Mouse (Mus musculus) c-Kit-positive CD71-negative TER-119-negative erythroid progenitor cells, embryonic 14.5 days (primary cell): ENCODE results near the gene Lmntd1.
"Not testable (repeated sequence)": the region's sequence is repeated elsewhere in the genome, so short reads cannot be mapped to it uniquely, and the experiment has no call there.

Experiments
- DNase-seq: peaks from one replicate; pipeline ENCODE4 v3.0.0-alpha.2; 2013; ENCODE audit warnings: low read depth

The Lmntd1 gene

DNA sequence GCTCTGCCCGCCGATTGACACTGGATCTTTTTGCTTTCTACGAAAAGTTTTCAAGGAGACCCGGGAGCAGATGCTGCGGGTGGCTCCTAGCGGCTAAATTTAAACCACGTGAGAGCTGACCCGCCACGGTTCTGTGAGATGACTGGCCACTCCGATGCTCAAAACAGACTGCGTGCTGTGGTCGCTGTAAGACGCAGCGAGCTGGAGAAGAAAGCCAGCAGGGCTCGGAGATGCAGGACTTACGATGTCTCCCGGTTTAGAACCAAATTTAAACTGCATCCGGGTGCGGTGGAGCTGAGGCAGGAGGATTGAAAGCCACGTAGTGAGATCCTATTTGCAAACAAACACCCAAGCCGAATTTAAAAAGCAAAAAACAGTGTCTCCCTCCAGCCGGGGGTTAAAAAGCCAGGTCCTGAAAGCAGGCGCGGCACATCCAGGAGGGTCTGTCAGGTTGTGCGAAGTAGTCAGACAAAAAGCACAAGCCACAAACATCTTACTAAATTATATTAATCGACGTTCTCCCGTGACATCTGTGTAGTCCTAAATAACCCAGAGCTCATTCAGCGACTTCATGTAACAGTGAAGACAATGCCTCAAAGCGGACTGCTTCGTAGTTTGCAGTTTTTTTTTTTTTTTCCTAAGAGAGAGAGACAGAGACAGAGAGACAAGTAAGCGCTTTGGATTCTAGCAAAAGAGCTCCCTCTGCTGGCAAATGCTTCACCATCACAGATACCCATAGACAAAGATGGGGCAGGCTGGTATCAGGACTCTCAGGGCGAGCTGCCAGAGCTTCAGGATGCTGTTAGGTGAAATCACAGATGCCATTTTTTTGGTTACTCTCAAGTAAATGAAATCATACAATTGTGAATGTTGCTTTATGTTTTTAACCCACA is 272.6 kb downstream of the Lmntd1 start:
- DNase-seq = peak; percentile 92

DNA sequence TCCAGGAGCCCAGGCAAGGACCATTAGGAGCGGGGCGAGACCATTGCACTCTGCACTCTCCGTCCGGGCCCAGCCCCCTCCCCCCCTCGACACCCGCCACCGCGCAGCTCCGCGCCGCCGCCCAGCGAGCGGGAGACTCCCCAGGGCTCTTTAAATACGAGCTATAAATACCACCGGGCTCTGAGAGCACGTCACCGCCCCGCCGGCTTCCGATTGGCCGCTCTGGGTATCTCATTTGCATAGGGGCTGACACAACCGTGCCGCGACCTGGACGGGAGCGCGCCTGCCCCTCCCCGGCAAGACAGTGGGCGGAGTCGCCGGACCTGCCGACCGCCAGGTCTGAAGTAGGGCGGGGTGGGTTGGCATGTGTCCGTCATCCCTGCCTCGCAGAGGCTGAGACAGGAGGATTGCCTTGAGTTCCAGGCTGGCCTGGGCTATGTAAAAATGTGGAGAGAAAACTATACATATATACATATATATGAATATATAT is 273.4 kb downstream of the Lmntd1 start:
- peak; percentile 95 for DNase-seq

DNA sequence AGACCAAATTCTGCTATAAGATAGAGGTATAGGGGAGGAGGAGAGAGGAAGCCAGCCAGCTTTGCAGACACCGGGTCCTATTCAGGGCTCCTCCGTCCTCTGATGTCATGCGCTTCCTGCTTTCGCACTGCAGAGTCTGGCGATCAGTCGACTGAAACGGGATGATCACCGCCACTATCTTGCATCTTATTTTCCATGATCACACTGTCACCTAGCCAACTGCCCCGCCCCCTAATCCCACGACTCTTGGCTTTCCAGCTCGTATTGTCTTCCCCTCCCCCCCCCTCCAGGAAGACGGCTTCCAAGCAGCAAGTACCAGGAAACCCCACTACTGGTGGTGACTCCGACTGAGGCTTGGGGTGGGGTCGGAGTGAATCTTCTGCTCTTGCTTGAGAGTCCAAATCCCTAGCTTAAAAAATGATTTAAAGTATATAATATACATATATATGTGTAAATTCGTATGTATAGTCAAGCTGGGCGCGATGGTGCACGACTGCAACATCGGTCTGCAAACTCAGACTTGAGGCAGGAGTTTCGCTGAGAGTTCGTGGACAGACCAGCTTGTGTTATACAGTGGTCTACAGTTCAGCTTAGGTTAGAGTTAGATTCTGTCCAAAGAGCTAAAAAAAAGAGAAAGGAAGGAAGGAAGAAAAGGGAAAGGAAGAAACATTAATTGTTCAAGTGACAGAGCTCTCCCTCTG is 274.0 kb downstream of the Lmntd1 start:
- peak; percentile 48 for DNase-seq

DNA sequence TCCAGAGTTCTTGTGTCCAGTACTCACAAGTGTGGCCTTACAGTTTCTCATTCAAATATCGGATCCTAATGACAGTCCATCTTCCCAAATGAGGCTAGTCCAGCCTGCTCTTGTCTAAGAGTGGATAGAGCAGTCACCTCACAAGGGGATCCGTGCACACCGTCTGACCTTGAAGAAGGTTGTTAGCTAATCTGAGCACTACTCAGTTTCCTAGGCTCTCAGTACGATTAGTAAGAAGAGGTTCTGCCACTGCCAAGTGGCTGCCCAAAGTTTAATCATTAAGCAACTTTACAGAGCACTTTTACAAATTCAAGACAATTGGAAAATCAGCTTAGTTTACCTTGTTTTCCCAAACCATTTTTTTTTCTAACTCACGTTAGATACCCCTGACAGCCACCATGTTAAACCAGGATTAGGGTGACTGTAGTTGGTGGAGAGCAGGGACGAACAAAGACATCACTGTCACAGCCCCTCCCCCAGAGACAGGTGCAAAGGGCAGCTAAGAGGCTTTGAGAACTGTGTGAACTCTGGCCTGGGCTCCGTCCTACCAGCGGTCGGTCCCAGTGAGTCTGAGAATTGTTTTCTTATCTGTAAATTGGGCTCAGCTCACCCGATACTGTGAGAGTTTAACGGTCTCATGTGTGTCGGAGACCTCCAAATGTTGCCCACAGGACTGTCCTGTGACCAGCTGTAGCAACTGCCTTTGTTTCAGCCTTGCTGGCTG is 275.4 kb downstream of the Lmntd1 start:
- no peak for DNase-seq

DNA sequence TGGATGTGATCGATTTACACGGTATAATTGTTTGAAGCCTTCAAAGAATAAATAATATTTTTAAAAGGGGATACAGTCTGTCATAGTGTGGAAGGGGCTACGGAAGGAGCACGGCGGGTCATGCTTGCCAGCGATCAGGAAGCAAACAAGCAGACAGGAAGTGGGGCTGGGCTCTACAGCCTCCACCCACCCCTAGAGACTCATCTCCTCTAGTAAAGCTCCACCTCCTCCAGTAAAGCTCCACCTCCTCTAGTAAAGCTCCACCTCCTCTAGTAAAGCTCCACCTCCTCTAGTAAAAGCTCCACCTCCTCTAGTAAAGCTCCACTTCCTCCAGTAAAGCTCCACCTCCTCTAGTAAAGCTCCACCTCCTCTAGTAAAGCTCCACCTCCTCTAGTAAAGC is 276.6 kb downstream of the Lmntd1 start:
- not testable (repeated sequence) for DNase-seq

DNA sequence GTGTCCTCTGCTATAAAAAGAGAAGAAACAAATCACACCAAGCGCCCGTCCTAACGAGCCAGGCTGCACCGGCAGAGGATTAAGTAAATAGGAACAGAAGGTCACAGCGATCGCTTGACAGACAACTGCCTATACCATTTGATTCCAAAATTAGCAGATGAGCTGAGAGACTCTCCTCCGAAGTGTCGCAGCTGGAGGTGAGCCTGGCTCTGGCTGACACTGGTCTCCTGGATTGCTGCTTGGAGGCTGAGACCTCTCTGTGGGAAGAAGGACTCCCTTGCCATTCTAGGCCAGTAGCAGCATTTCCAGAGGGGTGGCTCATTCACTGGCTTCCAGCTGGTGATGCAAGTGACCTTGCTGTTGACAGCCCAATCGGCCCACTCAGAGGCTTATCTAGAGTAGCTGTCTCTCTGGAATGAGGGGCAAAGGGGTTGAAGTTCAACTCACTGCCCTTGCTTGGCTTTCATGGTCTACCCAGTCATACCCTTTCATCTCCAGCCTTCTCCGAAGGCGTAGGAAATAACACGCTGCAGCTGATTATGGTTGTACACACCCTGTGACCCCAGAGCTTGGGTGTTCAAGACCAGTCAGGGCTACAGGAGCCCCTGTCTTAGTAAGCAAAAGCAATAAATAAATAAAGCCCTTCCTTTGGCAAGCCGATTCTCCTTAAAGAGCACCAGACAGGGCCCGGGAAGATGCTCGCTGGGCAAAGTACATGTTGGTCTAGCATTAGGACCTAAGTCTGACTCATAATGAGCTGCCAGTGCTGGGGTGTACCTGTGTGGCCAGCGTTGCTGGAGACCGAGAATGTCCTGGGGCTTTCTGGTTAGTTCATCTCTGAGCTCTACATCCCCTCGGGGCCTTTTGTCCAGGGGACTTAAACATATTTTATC is 278.0 kb downstream of the Lmntd1 start:
- no peak for DNase-seq

DNA sequence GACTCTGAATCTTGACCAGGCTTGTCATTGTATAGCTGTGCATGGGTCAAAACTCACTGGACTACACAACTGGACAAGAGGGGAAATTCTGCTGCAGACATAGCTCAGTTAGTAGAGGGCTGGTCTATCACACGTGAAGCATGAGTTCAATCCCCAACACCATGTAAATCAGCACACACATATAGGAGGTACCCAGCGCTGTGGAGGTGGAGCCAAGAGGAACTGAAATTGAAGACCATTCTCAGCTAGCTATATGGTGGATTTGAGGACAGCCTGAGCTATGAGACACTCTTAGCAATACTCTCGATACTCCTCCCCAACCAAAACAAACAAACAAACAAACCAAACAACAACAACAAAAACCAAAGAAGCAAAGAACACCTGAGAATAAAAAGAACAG is 279.9 kb downstream of the Lmntd1 start:
- DNase-seq = no peak

DNA sequence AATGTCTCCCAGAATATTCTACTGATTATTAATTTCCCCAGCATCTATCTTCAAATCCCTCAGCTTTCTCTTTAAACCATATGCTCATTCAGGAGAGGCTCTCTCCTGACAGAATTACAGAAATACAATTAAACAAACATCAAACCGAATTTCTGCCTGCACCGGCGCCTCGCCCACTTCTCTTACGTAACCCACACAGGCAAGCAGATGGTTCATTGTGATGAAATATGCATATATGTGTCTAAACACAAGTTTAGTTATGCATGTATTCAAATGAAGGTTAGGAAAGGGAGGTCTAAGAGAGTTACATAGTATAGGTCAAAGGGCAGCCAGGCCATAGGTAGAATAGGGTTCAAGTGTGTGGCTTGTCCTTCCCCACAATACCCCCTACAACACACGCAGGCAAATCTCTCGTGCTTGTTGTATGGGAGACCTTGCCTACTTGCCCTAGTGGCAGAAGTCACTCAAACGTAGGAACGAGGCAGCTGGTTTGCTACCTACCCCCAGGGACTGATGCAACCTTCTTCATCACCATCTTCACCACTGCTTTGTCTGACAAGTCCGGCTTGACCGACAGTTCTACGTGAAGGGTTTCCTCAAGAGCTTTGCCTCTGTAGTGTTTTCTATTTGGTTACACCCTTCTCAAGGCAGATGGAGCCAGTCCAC is 287.8 kb downstream of the Lmntd1 start:
- no peak for DNase-seq

DNA sequence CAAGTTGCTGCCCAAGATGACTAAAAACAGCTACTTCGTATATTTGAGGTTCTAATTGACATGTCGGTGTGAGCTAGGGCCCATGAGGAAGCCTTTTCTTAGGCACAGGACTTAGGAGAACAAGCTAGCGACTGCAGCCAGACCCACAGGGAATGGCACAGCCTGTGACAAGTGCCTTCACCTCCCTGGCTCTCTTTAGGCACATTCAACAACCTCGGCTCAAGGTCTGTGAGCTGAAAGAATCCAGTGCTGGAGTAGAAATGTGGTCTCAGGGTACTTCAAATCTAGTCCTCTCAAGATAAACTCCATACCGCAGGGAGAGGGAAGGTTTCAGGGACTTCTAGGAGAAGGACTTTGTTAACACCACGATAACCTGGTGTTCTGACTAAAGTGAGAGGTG is 289.0 kb downstream of the Lmntd1 start:
- no peak for DNase-seq

DNA sequence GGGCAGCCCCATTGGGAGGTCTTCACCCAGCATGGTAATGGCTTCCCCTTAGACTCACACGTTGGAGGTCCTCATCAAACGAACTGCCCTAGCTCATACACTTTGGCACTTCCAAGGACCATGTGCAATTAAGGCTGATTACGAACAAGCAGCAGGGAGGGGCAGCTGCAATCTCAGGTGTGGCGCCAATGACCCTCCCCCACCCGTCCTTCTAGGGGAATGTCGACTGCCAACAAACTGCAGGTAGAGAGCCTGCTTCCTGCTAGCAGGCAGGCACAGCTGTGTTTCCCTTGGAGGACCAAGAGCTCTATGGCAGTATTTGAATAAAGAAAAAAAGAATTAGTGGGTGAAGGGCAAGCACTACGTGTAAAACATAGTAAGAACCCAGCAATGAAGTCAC is 289.6 kb downstream of the Lmntd1 start:
- DNase-seq = no peak

DNA sequence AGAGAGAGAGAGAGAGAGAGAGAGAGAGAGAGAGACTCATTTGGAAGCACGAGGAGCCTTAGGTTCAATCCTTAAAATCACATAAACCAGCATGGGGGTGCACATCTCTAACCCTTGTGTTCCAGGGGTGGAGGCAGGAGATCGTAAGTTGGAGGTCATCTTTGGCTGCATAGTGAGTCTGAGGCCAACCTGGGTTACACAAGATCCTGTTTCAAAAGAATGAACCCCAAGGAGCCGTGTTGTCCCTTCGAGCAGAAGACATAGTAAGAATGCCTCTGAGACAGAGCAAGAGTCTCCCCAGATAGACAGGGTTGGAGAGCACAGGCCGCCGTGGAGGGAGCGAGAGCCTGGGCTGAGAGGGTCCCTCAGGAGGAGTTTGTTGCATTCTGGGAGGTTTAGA is 291.9 kb downstream of the Lmntd1 start:
- DNase-seq = no peak

DNA sequence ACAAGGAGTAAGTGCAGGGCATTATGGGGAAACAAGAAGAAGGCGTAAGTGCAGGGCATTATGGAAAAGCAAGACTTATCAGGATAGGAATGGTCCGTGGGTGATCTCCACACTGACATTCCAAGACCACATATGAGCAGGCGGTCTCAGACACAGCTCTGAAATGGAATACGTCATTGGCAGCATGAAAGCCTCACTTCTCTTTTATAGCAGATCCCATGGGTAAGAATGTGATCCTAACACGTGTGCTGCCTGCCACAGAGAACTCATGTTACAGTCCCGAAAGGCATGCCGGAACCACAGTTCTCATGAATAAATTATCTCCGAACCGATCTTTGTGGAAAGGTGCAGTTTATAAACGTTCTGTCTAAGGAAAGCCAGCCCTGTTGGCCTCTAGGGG is 294.0 kb downstream of the Lmntd1 start:
- DNase-seq = no peak
